Mouse (Mus musculus): Measurements from ENCODE around the gene Obp2b.
A peak's percentile ranks its signal among the peaks of the same experiment; 100 is the strongest.
"Not testable (repeated sequence)": the region's sequence is repeated elsewhere in the genome, so short reads cannot be mapped to it uniquely, and the experiment has no call there.

The Obp2b gene

DNA sequence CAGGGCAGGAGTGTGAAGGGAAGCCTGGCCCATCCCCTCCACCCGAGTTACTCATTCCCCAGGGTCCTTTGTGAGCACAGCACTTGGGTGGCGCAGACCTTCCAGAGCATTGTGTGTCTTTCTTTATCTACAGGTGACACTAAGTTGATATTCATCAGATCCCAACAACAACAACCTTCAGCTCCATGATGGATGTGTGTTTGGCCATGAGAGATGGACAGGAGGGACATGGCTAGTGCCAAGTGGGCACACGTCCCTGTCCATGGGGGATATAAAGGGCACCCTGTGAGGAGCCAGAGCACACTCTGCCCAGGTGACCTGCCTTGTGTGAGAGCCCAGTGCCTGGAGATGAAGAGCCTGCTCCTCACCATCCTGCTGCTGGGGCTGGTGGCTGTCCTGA is at the start of gene Obp2b:
Obp2b (plus strand) TSS at position 301 of the 400 bp plus-strand sequence.
- not testable (repeated sequence) for DNase-seq (ENCODE audit: low spot score in 2 of 2)

- peak in 1 of 2 experiments; percentile 41 for DNase-seq (ENCODE audit: low spot score in 2 of 2)
These were observed 42.2 kb upstream of the Obp2b start for GRCm38 (mm10) chr2:25694605-25695004.

DNA sequence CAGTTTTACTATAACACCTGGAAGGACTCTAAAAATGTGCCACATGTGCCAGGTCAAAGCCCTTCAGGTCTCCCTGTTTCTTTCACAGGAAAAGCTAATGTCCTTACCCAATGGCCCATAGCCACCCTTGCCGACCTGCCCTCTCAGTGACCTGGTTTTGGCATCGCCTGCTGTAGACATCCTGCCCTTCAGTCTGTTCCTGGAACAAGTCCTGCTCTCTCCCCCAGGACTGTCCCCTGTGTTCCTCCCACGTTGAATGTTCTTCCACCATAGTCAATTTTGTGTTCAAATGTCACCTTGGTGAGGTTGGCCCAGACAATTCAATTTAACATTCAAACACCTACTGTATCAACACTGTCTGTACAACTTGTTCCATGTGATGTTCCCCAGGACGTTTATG is 39.9 kb upstream of the Obp2b start:
- no peak for DNase-seq (ENCODE audit: low spot score in 2 of 2)

- no peak for DNase-seq (ENCODE audit: low spot score in 2 of 2)
These were observed 38.1 kb upstream of the Obp2b start for GRCm38 (mm10) chr2:25698696-25699095.

GRCm38 (mm10) chr2:25699743-25700142 is 37.1 kb upstream of the Obp2b start, which contains the start of gene Obp2a:
Gene Obp2a (plus strand): TSS chr2:25700043.
- not testable (repeated sequence) for DNase-seq (ENCODE audit: low spot score in 2 of 2)

- no peak for DNase-seq (ENCODE audit: low spot score in 2 of 2)
These were observed 35.8 kb upstream of the Obp2b start for GRCm38 (mm10) chr2:25701001-25701400.

DNA sequence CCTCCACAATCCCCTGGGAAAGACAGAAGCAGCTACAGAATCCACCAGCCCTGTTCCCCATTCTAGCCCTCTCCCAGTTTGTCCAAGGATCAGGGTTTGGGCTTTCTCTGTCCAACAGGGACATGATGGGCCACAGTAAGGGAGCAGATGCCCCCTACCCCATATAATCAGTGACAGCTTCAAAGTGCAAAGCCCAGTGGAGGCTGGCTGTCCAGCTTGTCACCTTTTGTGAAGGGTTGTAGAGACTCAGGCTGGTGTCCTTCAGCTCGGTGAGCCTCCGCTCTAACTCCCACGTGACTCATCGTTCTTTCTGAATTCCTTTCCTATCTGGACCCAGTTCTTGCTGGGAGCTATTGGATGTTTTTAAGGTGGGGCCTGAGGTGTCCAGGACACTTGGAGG is 33.1 kb upstream of the Obp2b start:
- no peak for DNase-seq (ENCODE audit: low spot score in 2 of 2)

DNA sequence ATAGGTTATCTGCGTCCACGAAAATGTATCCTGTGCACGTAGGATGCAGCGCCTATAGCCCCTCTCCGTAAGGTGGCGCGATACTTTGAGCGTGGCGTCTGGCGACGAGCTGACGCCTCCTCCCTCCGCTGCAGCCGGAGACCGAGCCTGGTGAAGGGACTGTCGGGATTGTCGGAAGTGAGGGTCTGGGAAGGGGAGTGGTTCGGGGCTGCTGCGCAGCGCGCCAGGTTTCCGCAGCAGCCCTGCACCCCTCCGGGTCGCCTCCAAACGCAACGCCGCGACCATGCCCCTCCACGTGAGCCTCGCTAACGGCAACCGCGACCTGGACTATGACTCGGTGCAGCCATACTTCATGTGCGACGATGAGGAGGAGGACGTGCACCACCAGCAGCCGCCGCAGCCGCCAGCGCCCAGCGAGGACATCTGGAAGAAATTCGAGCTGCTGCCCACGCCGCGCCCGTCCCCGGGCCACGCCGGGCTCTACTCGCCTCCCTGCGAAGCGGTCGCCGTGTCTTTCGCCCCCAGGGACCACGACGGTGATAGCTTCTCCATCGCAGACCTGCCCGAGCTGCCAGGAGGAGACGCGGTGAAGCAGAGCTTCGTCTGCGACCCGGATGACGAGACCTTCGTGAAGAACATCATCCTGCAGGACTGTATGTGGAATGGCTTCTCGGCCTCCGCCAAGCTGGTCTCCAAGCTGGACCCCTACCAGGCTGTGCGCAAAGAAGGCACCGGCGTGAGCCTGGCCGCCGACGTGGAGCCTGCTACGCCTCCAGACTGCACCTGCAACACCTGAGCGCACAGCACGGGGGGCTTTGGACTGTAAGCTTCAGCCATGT is 29.9 kb upstream of the Obp2b start, which contains the start of gene Bmyc:
Bmyc (plus strand) TSS at position 97 of the 839 bp plus-strand sequence.
- DNase-seq (ENCODE audit: low spot score in 2 of 2): peak; percentile 80 to 86

DNA sequence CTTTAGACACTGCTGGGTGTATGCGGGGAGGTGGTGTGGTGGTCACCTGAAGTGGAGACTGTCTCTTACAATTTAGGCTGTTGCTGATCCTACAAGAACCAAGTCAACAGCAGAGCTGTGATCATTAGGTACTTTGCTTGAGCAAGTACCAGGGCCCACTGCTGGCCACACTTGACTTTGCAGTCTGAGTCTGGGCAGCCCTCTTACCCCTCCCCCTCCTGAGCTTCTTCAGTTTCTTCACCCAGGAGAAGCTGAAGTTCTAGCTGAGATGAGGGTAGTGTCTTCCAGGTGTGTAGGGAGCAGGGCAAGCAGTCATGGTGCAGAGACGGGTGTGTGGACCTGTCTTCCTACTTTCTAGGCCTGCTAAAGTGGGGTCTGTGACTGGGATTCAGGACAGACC is 28.7 kb upstream of the Obp2b start:
- DNase-seq (ENCODE audit: low spot score in 2 of 2): peak; percentile 43

- not testable (repeated sequence) for DNase-seq (ENCODE audit: low spot score in 2 of 2)
These were observed 27.8 kb upstream of the Obp2b start for GRCm38 (mm10) chr2:25709056-25709455.

DNA sequence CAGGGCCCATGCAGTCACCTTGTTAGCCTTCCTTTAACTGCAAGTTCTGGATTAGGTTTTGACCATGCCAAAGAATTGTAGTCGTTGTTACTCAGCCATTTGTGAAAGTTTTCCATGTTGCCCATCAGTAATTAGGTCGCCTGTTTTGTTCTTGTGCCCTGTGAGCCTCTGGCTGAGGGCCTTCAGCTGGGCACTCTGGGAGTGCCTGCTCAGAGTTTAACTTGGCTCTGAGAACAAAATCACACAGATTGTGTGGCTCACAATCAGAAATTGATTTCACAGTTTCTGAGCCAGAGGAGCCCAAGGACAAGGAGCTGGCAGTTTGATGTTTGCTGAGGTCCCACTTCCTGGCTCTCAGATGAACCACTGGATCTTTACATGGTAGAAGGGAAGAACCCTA is 27.0 kb upstream of the Obp2b start:
- not testable (repeated sequence) for DNase-seq (ENCODE audit: low spot score in 2 of 2)

DNA sequence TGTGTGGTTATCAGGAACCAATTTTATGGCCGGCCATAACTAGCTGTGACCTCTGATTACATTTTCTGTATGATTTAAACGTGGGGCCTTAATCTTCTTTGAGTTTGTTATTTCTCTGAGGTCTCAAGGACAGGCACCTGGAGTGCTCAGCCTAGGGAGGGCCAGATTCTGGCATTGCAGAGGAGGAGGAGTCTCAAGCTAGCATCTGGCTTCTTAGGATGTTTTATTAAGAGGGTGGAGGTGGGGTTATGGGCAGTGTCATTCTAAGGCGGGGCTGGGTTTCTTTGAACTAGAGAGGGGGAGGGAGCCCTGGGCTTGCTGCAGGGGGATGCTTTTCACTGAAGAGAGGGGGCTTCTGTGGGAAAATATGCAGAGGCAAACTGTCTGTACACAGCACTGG is 25.2 kb upstream of the Obp2b start:
- not testable (repeated sequence) for DNase-seq (ENCODE audit: low spot score in 2 of 2)

DNA sequence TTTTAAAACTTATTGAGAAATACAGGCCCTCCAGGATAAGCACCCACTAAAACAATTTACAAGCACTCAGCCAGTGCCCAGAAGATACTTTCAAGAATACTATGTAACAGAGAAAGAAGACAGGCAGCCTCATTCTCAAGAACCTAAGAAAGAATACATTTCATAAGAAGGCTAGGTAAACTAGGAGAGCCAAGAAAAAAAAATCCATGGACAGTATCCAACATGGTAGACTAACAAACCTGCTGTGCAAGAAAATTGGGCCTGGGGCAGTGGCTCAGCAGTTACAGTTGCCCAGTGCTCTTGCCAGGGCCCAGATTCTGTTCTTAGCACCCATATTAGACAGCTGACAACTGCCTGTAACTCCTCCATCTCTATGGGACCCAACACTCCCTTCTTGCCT is 19.6 kb upstream of the Obp2b start:
- no peak for DNase-seq (ENCODE audit: low spot score in 2 of 2)

GRCm38 (mm10) chr2:25733199-25733930 is 3.4 kb upstream of the Obp2b start:
- no peak for DNase-seq (ENCODE audit: low spot score in 2 of 2)

DNA sequence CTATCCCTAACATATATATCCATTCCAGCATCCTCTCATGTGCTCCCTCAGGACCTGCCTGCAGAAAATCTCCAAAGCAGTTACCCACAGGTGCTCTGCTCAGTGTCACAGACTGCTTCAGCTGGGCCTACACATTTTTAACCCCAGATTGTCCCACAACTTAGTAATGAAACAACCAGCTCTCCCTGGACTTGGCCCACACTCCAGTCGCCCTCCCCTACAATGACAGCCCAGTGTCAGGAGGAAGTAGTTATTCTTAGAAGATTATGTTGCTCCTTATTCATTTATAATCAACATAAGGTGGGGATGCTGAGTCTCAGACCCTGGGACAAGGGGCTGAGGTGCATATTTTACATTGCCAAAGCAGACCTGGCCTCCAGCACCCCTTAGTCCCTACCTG is 4.9 kb downstream of the Obp2b start:
- DNase-seq (ENCODE audit: low spot score in 2 of 2): no peak

- DNase-seq (ENCODE audit: low spot score in 2 of 2): no peak
These were observed 17.4 kb downstream of the Obp2b start for GRCm38 (mm10) chr2:25754201-25754600.

GRCm38 (mm10) chr2:25758064-25758625 is 21.3 kb downstream of the Obp2b start:
- DNase-seq (ENCODE audit: low spot score in 2 of 2): no peak

DNA sequence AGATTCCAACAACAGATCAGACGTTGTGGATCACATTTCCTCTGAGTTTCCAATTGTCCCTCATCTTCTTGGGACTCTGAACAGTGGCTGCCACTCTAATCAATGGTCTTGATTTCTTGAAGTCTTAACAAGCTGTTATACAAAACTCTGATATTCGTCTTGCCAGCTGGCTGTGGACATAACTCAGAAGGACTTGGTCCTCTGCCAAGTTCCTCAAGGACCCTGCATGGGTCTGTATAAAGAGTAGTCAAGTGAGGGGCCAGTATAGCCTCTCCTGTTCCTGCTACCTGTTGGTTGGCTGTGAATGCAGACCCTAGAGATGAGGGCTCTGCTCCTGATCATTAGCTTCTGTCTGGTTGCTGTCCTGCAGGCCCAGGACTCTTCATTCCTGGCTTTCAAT is 28.5 kb downstream of the Obp2b start, which contains the start of gene Lcn3:
Lcn3 (plus strand) TSS at position 301 of the 400 bp plus-strand sequence.
- no peak for DNase-seq (ENCODE audit: low spot score in 2 of 2)

- DNase-seq (ENCODE audit: low spot score in 2 of 2): no peak
These were observed 31.0 kb downstream of the Obp2b start for GRCm38 (mm10) chr2:25767764-25768163.

- no peak for DNase-seq (ENCODE audit: low spot score in 2 of 2)
These were observed 36.7 kb downstream of the Obp2b start for GRCm38 (mm10) chr2:25773507-25773906.

DNA sequence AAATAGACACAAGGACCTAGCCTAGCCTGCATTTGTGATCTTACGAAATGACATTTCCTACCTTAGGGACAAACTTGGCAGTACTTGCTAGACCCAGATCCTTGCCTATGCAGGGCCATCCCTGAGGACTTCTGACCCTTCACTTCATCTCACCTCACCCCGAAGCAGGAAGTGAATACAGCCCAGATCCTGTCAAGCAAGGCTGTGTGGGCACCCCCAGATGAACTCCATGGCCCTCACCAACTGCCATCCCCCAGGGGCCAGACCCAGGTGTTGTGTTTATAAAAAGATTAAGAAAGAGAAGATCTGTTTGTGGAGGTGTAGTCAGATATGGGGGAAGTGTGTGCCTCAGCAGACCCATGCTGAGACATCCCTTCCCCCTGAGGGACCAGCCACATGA is 37.8 kb downstream of the Obp2b start:
- DNase-seq (ENCODE audit: low spot score in 2 of 2): no peak

GRCm38 (mm10) chr2:25775991-25776390 is 39.2 kb downstream of the Obp2b start:
- no peak for DNase-seq (ENCODE audit: low spot score in 2 of 2)
